Mouse (Mus musculus) small intestine, adult 2 months (tissue): ENCODE data around the gene Ttll4.

ENCODE experiments used
- CTCF ChIP-seq: fragments of 200-500 bp; IDR thresholded peaks from 2 replicates; pipeline ENCODE4 v1.5.1; 2012; ENCODE audit warnings: low read depth, mild to moderate bottlenecking, control low read depth, inconsistent platforms, low read length, moderate library complexity, mixed read lengths; ENCODE audit not compliant: insufficient replicate concordance, insufficient read length; ENCODE audit errors: extremely low read depth
- POLR2A ChIP-seq: fragments of 200-500 bp; IDR thresholded peaks from 2 replicates; pipeline ENCODE4 v1.6.1; 2012; ENCODE audit warnings: low read depth, mild to moderate bottlenecking, control low read depth, inconsistent platforms, low read length, moderate library complexity

DNA sequence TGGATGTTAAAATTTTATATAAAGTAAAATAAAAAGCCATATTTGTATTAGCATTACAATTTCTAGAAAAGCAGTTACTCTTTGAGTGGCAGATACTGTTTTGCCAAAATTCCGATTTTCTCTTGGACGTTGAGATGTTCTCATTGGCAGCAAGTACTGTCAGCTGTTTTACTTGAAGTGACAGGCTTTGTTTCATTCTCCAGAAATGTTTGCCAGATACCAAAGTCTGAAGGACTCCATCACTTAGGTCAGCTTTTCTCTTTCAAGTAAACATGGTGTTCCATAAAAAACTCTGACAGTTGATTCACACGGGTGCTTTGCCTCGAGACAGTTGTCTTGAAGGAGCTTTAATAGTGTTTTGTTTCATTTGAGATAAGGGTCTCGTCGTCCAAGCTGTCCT is 3.6 kb downstream of the Ttll4 start:
- TF ChIP-seq CTCF (no peak), POLR2A (no peak)
